Mouse (Mus musculus) lung, postnatal 14 days (tissue): ENCODE measurements around the gene Cdh24.
A peak's percentile ranks its signal among the peaks of the same experiment; 100 is the strongest.

Experiments used
- DNase-seq: peaks from one replicate; pipeline ENCODE4 v3.0.0; 2021

Cdh24 gene

GRCm38 (mm10) chr14:54603686-54604085, 37.5 kb downstream of the Cdh24 start:
- no peak for DNase-seq

- DNase-seq = peak; percentile 96
Observed at GRCm38 (mm10) chr14:54603038-54603654, 38.0 kb downstream of the Cdh24 start.

- DNase-seq = no peak
Observed at GRCm38 (mm10) chr14:54602613-54603012, 38.6 kb downstream of the Cdh24 start.

GRCm38 (mm10) chr14:54601601-54602000, 39.6 kb downstream of the Cdh24 start:
- no peak for DNase-seq

- DNase-seq = no peak
Observed at GRCm38 (mm10) chr14:54597084-54597483, 44.1 kb downstream of the Cdh24 start.

GRCm38 (mm10) chr14:54594631-54595414, 46.3 kb downstream of the Cdh24 start:
- DNase-seq = no peak

GRCm38 (mm10) chr14:54594055-54594454, 47.1 kb downstream of the Cdh24 start:
- no peak for DNase-seq

GRCm38 (mm10) chr14:54592319-54592934, 48.7 kb downstream of the Cdh24 start:
- DNase-seq = no peak

GRCm38 (mm10) chr14:54591056-54591455, 50.1 kb downstream of the Cdh24 start:
- no peak for DNase-seq

- peak; percentile 82 for DNase-seq
Observed at GRCm38 (mm10) chr14:54583681-54584338, 57.4 kb downstream of the Cdh24 start.

GRCm38 (mm10) chr14:54582536-54582935, 58.6 kb downstream of the Cdh24 start:
- no peak for DNase-seq
